Mouse (Mus musculus): ENCODE measurements around the gene Noxred1.
"Not testable (repeated sequence)": the region's sequence is repeated elsewhere in the genome, so short reads cannot be mapped to it uniquely, and the experiment has no call there.

Gene Noxred1

DNA sequence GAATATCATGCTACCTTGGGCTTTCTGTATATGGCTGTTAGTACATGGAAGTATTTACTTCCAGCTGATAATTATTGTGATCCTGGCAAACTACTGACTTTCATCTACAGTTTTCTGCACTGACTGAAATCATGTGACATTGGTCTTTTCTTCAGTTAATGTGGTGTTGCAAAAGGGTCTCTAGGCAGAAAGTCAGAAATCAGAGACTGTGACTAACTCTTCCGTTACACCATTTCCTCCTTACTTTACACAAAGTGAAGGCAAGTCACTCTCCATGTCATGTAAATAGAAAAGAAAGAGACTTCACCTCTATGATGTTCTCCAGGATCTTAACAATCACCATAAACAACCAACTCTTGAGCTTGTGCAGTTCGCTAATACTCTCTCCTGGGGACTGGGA, 8.9 kb downstream of the Noxred1 start:
- DNase-seq (ENCODE audit: low read depth, low spot score) = no peak

DNA sequence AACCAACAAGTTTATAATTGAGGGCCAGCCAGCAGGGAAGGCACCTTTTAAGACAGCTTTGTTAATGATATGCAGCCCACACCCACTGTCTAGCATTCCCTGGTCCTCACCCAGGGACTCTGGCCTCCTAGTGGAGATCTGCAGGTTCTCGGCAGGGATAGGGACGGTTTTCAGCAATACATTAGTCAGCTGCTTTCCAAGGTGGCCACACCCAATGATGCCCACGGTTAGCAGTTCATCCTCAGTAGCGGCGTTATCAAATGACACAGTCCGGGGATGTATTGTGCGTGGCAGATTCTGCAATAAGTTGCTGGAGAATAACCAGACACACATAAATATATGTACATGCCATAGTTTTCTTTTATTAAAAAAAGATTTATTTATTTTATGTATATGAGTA, 11.7 kb downstream of the Noxred1 start:
- DNase-seq (ENCODE audit: low read depth, low spot score) = no peak

DNA sequence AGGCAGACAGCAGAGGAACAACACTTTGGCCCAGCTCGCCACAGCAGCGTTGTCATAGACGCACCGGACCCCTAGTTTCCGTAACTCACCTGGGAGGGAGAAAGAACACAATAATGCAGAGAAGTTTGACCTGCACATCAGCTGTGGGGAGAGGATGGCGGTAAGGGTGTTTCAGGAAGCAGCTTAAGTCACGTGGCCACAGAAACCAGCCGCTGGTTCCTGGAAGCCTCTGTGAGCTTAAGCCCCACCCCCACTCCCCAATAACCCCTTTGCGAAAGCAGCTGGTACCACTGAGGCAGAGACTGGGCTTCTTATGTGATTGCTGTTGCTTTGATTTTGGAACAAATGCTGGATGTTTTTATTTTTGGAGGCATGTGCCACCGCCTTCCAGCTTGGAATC, 13.6 kb downstream of the Noxred1 start:
- DNase-seq (ENCODE audit: low read depth, low spot score) = no peak

DNA sequence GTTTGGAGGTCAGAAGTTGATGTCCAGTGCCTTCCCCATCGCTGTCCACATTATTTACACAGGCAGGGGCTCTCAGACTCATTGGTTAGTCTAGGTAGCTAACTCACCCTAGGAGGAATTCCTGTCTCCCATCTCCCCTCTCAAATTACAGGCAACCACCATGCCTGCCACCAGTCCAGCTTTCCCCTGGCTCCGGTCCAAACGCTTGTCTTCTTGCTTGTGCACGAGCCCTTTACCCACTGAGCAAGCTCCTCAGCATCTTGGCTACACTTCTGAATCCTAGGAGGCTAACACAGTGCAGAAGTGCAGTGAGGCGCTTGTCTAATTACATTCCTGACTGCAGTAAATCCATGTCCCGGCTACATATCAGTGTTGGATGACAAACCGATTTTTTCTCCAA, 19.2 kb downstream of the Noxred1 start:
- DNase-seq (ENCODE audit: low read depth, low spot score) = no peak

DNA sequence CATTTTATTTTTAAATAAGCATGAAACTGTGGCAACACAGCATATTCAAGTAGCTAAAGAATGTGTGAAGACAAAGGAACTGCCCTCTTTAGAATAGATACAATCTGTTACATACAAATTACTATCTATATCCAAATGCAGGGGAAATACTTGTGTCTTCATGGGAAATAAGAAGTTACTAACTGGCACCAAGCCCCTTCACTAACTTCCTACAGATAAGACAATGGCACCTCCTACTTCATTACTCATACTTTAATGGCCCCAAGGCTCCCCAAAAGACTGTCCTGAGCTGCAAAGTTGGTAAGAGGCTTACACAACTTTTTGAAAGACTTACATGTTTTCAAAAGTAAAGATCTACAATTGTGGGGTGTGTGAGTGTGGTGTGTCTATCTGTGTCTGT, 20.9 kb downstream of the Noxred1 start:
- no peak for DNase-seq (ENCODE audit: low read depth, low spot score)

DNA sequence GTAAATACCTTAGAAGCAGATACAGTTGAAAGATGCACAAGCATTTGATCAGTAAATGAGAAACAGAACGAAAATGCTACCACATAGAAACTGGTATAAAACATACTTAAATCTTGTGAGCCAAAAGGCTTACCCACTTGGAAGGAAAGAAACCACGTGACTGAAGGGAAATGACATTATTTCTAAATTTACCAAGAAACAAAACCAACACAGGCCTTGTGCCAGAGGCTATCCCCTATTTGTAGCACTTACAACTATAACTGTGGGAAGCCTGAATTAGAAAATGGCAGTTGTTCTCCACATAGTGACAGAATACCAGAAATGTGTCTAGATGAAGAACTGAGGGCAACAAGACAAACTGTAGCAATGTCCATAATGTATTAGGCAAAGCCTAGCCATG, 22.5 kb downstream of the Noxred1 start:
- no peak for DNase-seq (ENCODE audit: low read depth, low spot score)

DNA sequence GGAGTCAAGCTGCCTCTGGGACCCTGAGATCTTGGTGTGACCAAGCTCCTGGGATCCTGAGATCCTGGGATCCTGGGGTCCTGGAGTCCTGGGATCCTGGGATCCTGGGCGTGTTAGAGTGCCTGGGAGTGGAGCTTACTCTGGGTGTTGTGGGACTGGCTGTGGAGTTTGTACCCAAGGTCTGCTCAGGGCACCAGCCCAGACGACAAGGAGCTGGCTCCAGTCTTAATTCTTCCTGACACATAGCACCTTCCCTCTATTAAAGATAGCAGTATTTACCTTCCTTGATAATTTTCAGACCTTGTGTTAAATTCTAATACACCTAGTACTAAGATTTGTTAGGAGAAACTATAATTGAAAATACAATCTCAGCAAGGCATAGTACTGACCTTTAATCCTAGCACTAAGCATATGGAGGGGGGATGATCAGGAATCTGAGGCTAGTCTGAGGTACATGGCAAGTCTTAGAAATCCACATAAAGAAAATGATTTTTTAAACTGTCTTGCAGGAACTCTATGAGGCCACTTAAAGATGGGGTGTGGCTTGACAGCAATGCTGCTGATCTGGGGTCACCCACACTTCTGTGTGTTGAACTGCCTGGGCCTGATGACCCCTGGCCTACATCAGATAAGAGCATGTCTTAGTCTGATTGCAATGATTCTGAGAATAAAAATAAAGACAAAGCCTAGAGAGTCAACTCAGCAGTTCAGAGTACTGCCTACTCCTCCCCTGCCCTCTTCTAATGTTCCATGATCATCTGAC, 25.5 kb downstream of the Noxred1 start:
- no peak for DNase-seq (ENCODE audit: low read depth, low spot score)

DNA sequence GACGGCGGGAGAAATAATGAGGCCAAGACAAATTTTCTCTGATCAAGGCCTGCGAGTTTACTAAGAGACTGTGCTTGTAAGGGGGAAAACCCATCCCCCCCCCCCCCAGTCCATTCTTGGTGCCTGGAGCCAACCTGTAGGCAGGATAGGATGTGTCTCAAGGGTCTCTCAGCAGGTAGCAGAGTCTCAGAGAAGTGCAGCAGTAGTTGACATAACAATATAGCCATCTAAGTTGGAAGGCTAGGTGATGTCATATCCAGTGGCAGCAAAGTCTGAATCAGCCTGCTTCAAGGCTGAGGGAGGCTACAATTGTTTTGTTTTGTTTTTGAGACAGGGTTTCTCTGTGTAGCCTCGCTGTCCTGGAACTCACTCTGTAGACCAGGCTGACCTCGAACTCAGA, 32.7 kb downstream of the Noxred1 start:
- DNase-seq (ENCODE audit: low read depth, low spot score) = not testable (repeated sequence)

DNA sequence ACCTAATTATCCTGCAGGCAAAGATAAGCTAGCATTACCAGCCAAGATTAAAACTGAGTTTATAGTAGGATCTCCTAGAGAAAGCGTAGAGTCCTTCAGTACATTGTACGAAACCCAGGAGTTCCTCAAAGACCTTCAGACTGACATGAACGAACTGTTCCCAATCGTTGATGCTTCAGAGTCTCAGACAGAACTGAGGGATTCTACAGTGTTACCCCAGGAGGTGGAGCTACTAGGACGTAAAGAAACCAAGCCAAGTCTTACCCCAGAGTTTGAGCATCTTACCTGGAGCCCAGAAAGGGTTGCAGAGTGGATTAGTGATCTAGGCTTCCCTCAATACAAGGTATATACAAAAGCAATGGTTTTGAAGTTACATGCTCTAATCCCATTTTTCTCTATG, 36.8 kb downstream of the Noxred1 start:
- no peak for DNase-seq (ENCODE audit: low read depth, low spot score)

DNA sequence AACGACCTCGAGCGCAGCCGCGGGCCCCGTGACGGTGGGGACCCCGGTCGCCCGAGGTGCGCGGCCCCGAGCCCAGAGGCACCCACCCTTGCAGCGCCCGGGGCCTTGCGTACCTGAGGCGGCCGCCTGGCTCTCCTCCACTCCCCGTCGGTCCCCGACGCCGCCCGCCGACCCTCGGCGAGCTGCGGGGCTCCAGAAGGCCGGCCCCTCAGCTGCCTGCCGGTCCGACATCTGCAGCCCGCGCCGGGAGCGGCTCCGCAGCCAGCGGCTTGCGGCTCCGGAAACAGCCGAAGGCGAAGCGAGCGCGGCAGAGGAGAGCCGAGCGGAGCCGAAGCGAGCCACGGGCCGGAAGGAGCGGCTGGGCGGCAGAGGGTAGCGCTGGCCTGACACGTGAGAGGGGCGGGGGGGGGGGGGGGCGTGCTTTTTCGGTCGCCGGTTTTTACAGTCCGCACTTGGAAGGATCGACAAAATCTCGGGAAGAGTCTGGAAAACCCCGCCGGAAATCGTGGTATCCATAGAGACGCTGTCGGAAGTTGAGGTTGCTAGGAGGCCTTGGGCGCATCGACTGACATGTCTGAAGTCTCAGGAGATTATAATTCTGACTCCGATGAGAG, 38.5 kb downstream of the Noxred1 start, which contains the start of gene Tmed8:
Tmed8 (minus strand) TSS at position 482 of the 614 bp plus-strand sequence.
- peak; percentile 85 for DNase-seq (ENCODE audit: low read depth, low spot score)

DNA sequence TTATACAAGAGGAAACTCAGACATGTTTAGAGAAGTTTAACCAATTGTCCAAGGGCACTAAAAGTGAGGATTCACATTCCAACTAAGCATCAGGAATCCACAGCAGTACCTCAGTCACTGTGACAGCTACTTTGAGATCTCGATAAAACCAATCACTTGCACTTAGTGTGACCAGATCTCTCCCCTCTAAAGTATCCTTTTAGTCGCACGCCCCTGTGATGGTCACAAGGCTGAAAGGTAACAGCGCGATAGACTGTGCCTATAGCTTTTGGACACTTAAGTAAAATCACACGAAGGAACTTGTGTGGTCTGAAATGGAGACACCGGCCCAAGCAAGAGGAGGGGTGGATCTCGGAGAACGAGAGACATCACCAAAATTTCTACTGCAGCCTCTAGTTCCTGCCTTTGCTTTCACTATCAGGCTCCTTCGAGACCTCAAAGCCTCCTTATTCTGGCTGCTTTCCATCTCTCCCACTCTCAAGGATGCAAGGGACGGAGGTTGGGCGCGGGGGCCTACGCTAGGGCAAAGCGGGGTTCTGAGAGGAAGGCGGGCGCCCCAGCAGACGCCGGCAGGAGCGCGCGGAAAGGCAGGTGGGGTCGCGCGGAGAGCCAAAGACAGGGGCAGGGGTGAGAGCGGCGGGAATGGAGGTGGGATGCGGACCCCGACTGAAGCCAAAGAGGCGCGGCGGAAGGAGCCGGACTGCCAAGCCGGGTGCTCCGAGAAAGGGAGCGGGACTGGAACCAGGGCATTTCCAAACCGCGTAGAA, 39.1 kb downstream of the Noxred1 start, which contains the start of gene Samd15:
Samd15 (plus strand) TSS at position 518 of the 767 bp plus-strand sequence.
- DNase-seq (ENCODE audit: low read depth, low spot score) = peak; percentile 61

DNA sequence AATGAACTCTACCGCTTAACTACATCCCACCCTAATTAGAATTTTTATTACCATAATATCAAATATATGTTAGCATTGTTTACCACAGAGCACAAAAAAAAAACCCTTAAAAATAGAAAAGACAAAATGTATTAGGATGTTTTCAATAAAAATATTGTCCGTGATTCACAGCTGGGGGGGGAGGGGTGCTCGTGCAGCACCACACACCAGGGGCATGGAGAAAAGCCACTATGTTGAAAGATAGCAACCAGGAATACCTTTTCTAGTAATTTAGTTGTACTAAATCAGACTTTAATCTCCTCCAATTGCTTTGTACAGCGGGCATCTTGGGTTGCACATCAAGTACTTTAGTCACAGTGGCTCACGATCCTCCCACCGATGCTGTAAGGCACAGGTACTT, 39.7 kb downstream of the Noxred1 start:
- no peak for DNase-seq (ENCODE audit: low read depth, low spot score)

DNA sequence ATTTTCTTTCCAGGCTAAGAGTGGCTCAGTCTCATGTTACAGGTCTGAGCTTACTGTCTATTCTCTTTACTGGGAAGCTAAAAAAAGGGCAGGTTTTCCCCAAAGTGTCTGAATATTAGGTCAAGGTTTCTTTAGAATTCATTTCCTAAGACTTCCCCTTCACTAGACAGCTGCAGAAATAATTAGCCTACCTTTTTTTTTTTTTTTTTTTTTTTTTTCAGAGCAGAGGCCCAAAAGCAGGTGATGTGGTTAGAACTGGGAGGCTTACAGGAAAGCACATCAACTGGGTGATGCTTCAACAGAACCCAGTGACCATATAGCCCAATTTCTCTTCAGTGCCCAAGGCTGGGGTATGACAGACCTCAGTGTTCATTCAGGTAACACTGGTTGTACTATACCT, 42.2 kb downstream of the Noxred1 start:
- no peak for DNase-seq (ENCODE audit: low read depth, low spot score)

DNA sequence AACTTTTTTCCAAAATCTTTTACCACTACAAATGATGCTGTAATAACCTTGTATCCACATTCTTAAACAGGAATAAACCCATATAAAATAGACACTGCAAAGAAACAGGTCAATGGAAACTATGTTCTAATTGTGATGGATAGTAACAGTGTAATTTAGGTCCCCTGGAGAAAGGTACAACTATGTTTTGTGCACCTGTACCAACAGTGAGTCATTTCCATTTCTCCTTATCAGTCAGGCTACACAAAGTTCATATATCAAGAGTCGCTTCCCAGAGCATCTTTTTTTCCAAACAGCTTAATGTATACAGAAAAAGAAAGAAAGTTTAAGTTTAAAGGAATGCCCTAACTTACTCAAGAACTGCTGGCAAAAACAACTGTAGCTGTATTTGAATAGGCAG, 43.5 kb downstream of the Noxred1 start:
- no peak for DNase-seq (ENCODE audit: low read depth, low spot score)

DNA sequence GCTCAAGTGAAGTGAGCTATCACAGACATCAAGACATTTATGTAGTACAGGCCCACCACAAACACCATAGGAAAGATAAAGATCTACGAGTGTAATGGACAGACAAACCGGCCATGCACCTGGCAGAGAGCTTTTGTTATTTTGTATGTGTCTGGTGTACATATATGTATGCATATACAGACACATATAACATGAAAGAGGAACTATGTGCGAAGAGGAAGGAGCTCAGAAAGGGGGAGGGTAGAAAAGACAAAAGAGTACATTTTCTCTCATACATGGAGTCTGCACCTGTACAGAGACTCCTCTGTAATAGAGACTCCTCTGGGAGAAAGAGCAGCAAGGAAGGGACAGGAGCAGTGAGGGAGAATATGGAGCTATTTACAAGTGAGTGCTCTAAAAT, 45.5 kb downstream of the Noxred1 start:
- no peak for DNase-seq (ENCODE audit: low read depth, low spot score)

DNA sequence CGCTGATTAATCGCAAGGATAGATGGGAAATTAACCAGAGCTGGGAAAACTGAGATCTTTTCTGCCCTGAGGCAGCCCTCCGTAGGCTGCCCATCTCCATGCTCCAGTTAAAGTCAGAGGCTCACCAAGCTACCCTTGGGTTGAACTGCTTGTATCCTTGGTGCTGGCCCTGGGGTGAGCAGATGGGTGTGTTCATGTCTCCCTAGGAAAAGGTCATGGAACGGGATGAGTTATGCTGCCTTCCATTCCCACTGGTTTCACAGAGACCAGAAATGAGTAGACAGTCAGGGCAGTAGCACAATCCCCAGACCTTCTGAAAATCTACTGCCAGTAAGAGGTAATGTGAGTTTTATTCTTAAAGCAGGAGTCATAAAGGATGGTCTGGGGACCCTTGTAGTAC, 60.9 kb downstream of the Noxred1 start:
- DNase-seq (ENCODE audit: low read depth, low spot score) = no peak

DNA sequence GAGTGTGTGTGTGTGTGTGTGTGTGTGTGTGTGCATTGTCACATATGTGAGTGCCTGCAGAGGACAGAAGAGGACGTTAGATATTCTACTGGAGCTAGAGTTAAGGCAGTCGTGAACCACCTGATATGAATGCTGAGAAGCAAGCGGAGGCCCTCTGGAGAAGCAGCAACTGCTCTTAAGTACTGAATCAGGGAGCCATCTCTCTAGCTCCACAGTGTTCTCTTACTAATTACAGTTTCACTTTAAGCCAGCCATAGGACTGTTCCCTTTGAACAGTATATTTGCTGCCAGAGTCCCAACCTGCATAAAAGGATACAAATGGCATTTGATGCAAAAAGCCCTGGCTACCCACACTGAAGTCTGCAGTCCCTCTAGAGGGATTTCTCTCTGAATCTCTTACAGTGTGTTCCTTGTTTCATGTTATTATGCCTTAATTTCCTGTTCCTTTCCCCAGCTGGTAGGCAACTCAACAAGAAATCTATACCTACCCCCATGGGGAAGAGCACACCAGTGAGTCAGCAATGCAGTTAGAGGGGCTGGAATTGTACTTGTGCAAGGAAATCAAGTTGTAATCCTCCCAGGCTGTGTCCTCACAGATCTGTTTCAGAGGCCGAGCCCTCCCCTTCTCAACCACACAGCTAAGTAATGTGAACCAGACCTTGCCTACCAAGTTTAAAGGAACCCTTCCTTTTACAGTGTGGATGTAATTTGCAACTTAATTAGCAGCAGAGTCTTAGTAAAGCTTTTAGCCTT, 63.2 kb downstream of the Noxred1 start:
- DNase-seq (ENCODE audit: low read depth, low spot score) = no peak
